Mouse (Mus musculus) hindbrain, postnatal 0 days (tissue): Measurements from ENCODE around the gene Taf1c. TPM values are rescaled to one million over a fixed set of nuclear protein-coding genes. Genes with fewer than 3 reads are reported as not detected.
A peak's percentile ranks its signal among the peaks of the same experiment; 100 is the strongest.

Experiments used
- ATAC-seq: fragments of 200-750 bp; cut with Nextera tagmentation; 2 replicates; pipeline ENCODE4 v1.8.0; 2017; ENCODE audit warnings: mild to moderate bottlenecking, moderate TSS enrichment, moderate library complexity
- DNase-seq: peaks from one replicate; pipeline ENCODE4 v3.0.0-alpha.2; 2015; ENCODE audit warnings: low spot score
- H3K27ac ChIP-seq: fragments of 300-500 bp; sonication (generic); 2 replicates; pipeline ENCODE4 v1.5.1; 2014; ENCODE audit warnings: mild to moderate bottlenecking
- H3K27me3 ChIP-seq: fragments of 300-500 bp; sonication (generic); 2 replicates; pipeline ENCODE4 v1.6.1; 2014; ENCODE audit warnings: low read length, mixed read lengths; ENCODE audit not compliant: insufficient read depth
- H3K36me3 ChIP-seq: fragments of 300-500 bp; sonication (generic); 2 replicates; pipeline ENCODE4 v1.6.1; 2014; ENCODE audit warnings: low read length, mixed read lengths; ENCODE audit not compliant: insufficient read depth
- H3K4me1 ChIP-seq: fragments of 300-500 bp; sonication (generic); 2 replicates; pipeline ENCODE4 v1.6.1; 2014; ENCODE audit warnings: antibody characterized with exemption, low read length, mixed read lengths; ENCODE audit not compliant: insufficient read depth
- H3K4me2 ChIP-seq: fragments of 300-500 bp; sonication (generic); 2 replicates; pipeline ENCODE4 v1.6.1; 2014; ENCODE audit warnings: low read depth, mild to moderate bottlenecking, low read length, moderate library complexity, mixed read lengths
- H3K4me3 ChIP-seq: fragments of 300-500 bp; sonication (generic); 2 replicates; pipeline ENCODE4 v1.5.1; 2014; ENCODE audit warnings: low read length
- H3K9ac ChIP-seq: fragments of 300-500 bp; sonication (generic); replicated peaks from 2 replicates; pipeline ENCODE4 v1.6.1; 2014; ENCODE audit warnings: mild to moderate bottlenecking, low read length, moderate library complexity, mixed read lengths
- H3K9me3 ChIP-seq: fragments of 300-500 bp; sonication (generic); 2 replicates; pipeline ENCODE4 v1.6.1; 2016; ENCODE audit warnings: low read length, mixed read lengths
- CTCF ChIP-seq: IDR thresholded peaks from 2 replicates; pipeline ENCODE4 v1.5.1; 2016; ENCODE audit warnings: antibody characterized with exemption, control low read depth, low read depth
- WGBS: fragments of 180-500 bp; shearing (Covaris S2); extraction: QIAGEN DNeasy Blood & Tissue Kit; methylation state at CpG from one replicate; pipeline ENCODE4 v1.1.7; 2014; 5-methylcytosine and 5-hydroxymethylcytosine counted together
- polyA plus RNA-seq: library from polyadenylated mRNA; unstranded; fragments of >200 nt; fragmentation: Nextera tagmentation; extraction: Ambion mirVana; gene quantifications from 2 replicates; pipeline ENCODE4 v1.2.1, GENCODE M21; 2015
- total RNA-seq: library from RNA; depleted of rRNA; stranded (reverse); fragments of >200 nt; gene quantifications from 2 replicates; pipeline ENCODE4 v1.2.3, GENCODE M21; 2014

Taf1c gene
- total and polyA plus RNA-seq, 2 experiments from 2014 or later = 7.9 to 29.7 TPM

GRCm38 (mm10) chr8:119634616-119635336 lies 29.8 kb upstream of the Taf1c start:
- Histone ChIP-seq H3K9ac (no peak overlapping the region), H3K36me3 (no peaks in the 10 kb centered on the region), H3K27ac (no peak overlapping the region), H3K4me3 (no peak overlapping the region), H3K27me3 (no peaks in the 10 kb centered on the region), H3K4me2 (no peak overlapping the region), H3K4me1 (0 out of 2 replicates have a peak, but pooled peaks cover 4% of the 10 kb centered on the region), H3K9me3 (no peaks in the 10 kb centered on the region)
- WGBS = 13% methylated on average over 14 of the region's 14 CpGs
- no peak for TF ChIP-seq CTCF
- DNase-seq (peak; percentile 40), ATAC-seq (no peak)

- 52% methylated on average over 29 of the region's 29 CpGs for WGBS
- Histone ChIP-seq H3K4me2 (no peak overlapping the region), H3K27me3 (no peaks in the 10 kb centered on the region), H3K9ac (no peak overlapping the region), H3K4me3 (no peak overlapping the region), H3K36me3 (no peaks in the 10 kb centered on the region), H3K9me3 (no peaks in the 10 kb centered on the region), H3K27ac (no peak overlapping the region), H3K4me1 (0 out of 2 replicates have a peak, but pooled peaks cover 4% of the 10 kb centered on the region)
- TF ChIP-seq CTCF = no peak
- DNase-seq (no peak), ATAC-seq (no peak)
Observed at GRCm38 (mm10) chr8:119632909-119633308, 27.9 kb upstream of the Taf1c start.

- no peaks in the 10 kb centered on the region for H3K36me3 ChIP-seq
- 0 out of 2 replicates have a peak, but pooled peaks cover 4% of the 10 kb centered on the region for H3K4me1 ChIP-seq
- ATAC-seq = no peak
- no peak overlapping the region for H3K4me3 ChIP-seq
- no peak for TF ChIP-seq CTCF
- no peak for DNase-seq
- no peak overlapping the region for H3K9ac ChIP-seq
- H3K4me2 ChIP-seq = no peak overlapping the region
- H3K27ac ChIP-seq = no peak overlapping the region
- H3K27me3 ChIP-seq = no peaks in the 10 kb centered on the region
- H3K9me3 ChIP-seq = no peaks in the 10 kb centered on the region
- WGBS = 91% methylated on average over 9 of the region's 9 CpGs
Observed at GRCm38 (mm10) chr8:119632246-119632645, 27.2 kb upstream of the Taf1c start.

- H3K4me3 ChIP-seq = no peak overlapping the region
- no peaks in the 10 kb centered on the region for H3K27me3 ChIP-seq
- ATAC-seq (no peak), DNase-seq (peak; percentile 27)
- WGBS = 27% methylated on average over 3 of the region's 3 CpGs
- 0 out of 2 replicates have a peak, but pooled peaks cover 4% of the 10 kb centered on the region for H3K4me1 ChIP-seq
- no peak overlapping the region for H3K4me2 ChIP-seq
- H3K9ac ChIP-seq = no peak overlapping the region
- H3K27ac ChIP-seq = no peak overlapping the region
- TF ChIP-seq CTCF = no peak
- no peaks in the 10 kb centered on the region for H3K9me3 ChIP-seq
- H3K36me3 ChIP-seq = no peaks in the 10 kb centered on the region
Observed at GRCm38 (mm10) chr8:119630841-119631240, 25.8 kb upstream of the Taf1c start.

GRCm38 (mm10) chr8:119627613-119628359 lies 22.8 kb upstream of the Taf1c start:
- DNase-seq = no peak
- WGBS = 45% methylated on average over 10 of the region's 10 CpGs
- Histone ChIP-seq H3K9ac (no peak overlapping the region), H3K4me3 (no peak overlapping the region), H3K4me1 (no peaks in the 10 kb centered on the region), H3K36me3 (no peaks in the 10 kb centered on the region), H3K4me2 (no peak overlapping the region), H3K9me3 (no peaks in the 10 kb centered on the region), H3K27ac (no peak overlapping the region), H3K27me3 (no peaks in the 10 kb centered on the region)
- TF ChIP-seq CTCF = no peak
- no peak for ATAC-seq

GRCm38 (mm10) chr8:119627199-119627598 lies 22.2 kb upstream of the Taf1c start:
- no peaks in the 10 kb centered on the region for H3K27me3 ChIP-seq
- no peak overlapping the region for H3K4me3 ChIP-seq
- H3K4me1 ChIP-seq = no peaks in the 10 kb centered on the region
- no peak overlapping the region for H3K27ac ChIP-seq
- 79% methylated on average over 7 of the region's 7 CpGs for WGBS
- H3K9me3 ChIP-seq = no peaks in the 10 kb centered on the region
- H3K4me2 ChIP-seq = no peak overlapping the region
- ATAC-seq = no peak
- TF ChIP-seq CTCF = no peak
- no peak overlapping the region for H3K9ac ChIP-seq
- no peaks in the 10 kb centered on the region for H3K36me3 ChIP-seq
- no peak for DNase-seq
